Mouse (Mus musculus) embryonic facial prominence, embryonic 15.5 days (tissue): ENCODE data around the gene Hoxb3. TPM values are rescaled to one million over a fixed set of nuclear protein-coding genes. Genes with fewer than 3 reads are reported as not detected.
A peak's percentile ranks its signal among the peaks of the same experiment; 100 is the strongest.

Experiments used
- ATAC-seq: fragments of 200-750 bp; cut with Nextera tagmentation; 2 replicates; pipeline ENCODE4 v1.8.0; 2017; ENCODE audit warnings: low read depth, moderate TSS enrichment; ENCODE audit not compliant: insufficient number of reproducible peaks, low FRiP score, low TSS enrichment
- H3K27ac ChIP-seq: fragments of 300-500 bp; sonication (generic); replicated peaks from 2 replicates; pipeline ENCODE4 v1.5.1; 2015; ENCODE audit warnings: mild to moderate bottlenecking, inconsistent platforms
- H3K27me3 ChIP-seq: fragments of 300-500 bp; sonication (generic); 2 replicates; pipeline ENCODE4 v1.6.1; 2015; ENCODE audit warnings: inconsistent platforms
- H3K36me3 ChIP-seq: fragments of 300-500 bp; sonication (generic); 2 replicates; pipeline ENCODE4 v1.6.1; 2015; ENCODE audit warnings: mild to moderate bottlenecking, inconsistent platforms
- H3K4me1 ChIP-seq: fragments of 300-500 bp; sonication (generic); 2 replicates; pipeline ENCODE4 v1.6.1; 2015; ENCODE audit warnings: inconsistent platforms
- H3K4me2 ChIP-seq: fragments of 300-500 bp; sonication (generic); replicated peaks from 2 replicates; pipeline ENCODE4 v1.6.1; 2015; ENCODE audit warnings: mild to moderate bottlenecking, inconsistent platforms
- H3K4me3 ChIP-seq: fragments of 300-500 bp; sonication (generic); replicated peaks from 2 replicates; pipeline ENCODE4 v1.5.1; 2015; ENCODE audit warnings: mild to moderate bottlenecking, inconsistent platforms
- H3K9ac ChIP-seq: fragments of 300-500 bp; sonication (generic); 2 replicates; pipeline ENCODE4 v1.6.1; 2015; ENCODE audit warnings: inconsistent platforms
- H3K9me3 ChIP-seq: fragments of 300-500 bp; sonication (generic); replicated peaks from 2 replicates; pipeline ENCODE4 v1.6.1; 2016; ENCODE audit warnings: inconsistent platforms
- WGBS: fragments of 180-500 bp; shearing (Covaris S2); methylation state at CpG from one replicate; pipeline ENCODE4 v1.1.7; 2015; 5-methylcytosine and 5-hydroxymethylcytosine counted together
- polyA plus RNA-seq: library from polyadenylated mRNA; unstranded; fragments of >200 nt; fragmentation: Nextera tagmentation; extraction: Ambion mirVana; gene quantifications from 2 replicates; pipeline ENCODE4 v1.2.1, GENCODE M21; 2015

The Hoxb3 gene
- polyA plus RNA-seq, 1 experiment from 2014 or later = 0.07 TPM

DNA sequence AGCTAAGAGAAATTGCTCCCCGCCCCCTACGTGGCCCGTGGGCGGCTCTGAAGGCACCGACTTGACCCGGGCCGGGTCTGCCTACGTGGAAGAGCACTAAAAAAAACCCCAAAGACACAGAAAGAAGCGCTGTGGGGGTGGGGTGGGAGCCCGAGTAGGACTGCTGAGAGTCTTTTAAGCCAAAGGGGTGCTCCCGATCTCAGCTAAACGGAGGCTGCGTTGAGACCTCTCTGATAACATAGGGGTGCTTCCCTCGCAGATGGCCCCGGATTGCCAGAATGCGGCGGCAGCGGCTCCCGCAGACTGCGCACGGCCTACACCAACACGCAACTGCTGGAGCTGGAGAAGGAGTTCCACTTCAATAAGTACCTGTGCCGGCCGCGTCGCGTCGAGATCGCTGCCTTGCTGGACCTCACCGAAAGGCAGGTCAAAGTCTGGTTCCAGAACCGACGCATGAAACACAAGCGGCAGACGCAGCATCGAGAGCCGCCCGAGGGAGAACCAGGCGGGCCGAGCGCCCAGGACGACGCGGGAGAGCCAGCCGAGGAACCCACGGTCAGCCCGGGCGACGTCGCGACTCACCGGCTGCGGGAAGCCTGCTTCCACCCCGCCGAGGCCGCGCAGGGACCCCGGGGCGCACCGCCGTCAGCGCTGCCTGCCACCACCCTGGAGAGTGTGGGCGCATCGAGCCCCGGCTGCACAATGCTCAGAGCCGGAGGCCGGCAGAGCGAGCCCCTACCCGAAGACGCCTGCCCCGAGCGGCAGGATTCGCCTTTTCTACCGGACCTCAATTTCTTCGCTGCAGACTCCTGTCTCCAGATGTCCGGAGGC, 29.8 kb downstream of the Hoxb3 start:
- Histone ChIP-seq H3K4me2 (peak overlapping the region; percentile 32), H3K36me3 (no peaks in the 10 kb centered on the region), H3K4me3 (peak overlapping the region; percentile 28), H3K27ac (no peak overlapping the region), H3K27me3 (peaks cover 95% of the 10 kb centered on the region), H3K4me1 (peaks cover 15% of the 10 kb centered on the region; the same call in 1 of the 2 replicates), H3K9me3 (no peaks in the 10 kb centered on the region), H3K9ac (no peak overlapping the region; the same call in 1 of the 2 replicates)
- WGBS = under 1% methylated on average over 75 of the region's 75 CpGs
- no peak for ATAC-seq

DNA sequence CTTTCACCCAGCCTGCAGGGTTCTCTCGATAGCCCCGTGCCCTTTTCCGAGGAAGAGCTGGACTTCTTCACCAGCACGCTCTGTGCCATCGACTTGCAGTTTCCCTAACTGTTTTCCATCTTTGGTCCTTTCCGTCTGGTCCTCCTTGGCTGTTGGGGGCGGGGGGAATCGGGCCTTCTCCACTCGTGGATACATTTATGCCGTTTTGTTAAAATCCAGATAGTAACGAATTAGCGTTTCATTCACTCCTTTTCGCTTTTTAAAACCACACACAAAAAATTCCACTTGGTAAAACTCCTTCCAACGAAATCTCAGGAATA, 30.4 kb downstream of the Hoxb3 start:
- Histone ChIP-seq H3K9ac (no peak overlapping the region), H3K27me3 (peaks cover 94% of the 10 kb centered on the region), H3K4me3 (peak overlapping the region; percentile 28), H3K36me3 (no peaks in the 10 kb centered on the region), H3K4me2 (peak overlapping the region; percentile 32; the same call in 1 of the 2 replicates), H3K4me1 (peaks cover 15% of the 10 kb centered on the region; the same call in 1 of the 2 replicates), H3K27ac (no peak overlapping the region), H3K9me3 (no peaks in the 10 kb centered on the region)
- 1% methylated on average over 14 of the region's 14 CpGs for WGBS
- no peak for ATAC-seq

DNA sequence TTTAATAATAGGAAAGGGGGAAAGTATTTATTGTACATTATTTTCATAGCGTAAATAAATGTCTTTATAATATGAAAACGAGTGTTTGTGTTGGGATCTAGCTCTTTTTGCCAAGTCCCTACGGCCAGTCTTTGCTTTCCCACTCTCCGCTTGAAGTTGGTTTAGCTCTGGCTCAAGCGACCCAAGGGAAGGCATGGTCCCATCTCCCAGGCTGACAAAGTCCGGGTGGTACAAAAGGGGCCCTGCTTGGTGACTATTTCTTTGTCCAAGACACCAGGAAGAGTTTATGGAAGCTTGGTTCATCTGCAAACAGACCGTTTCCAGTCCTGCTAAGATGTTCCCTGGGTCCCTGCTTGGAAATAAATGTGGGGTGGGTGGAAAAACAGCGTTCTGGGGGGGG, 30.8 kb downstream of the Hoxb3 start:
- H3K27ac ChIP-seq = no peak overlapping the region
- no peaks in the 10 kb centered on the region for H3K36me3 ChIP-seq
- H3K4me3 ChIP-seq = 0 out of 2 replicates have a peak overlapping the region, but pooled peaks have one; percentile 2
- H3K4me1 ChIP-seq = peaks cover 15% of the 10 kb centered on the region; the same call in 1 of the 2 replicates
- ATAC-seq = no peak
- H3K4me2 ChIP-seq = 0 out of 2 replicates have a peak overlapping the region, but pooled peaks have one; percentile 6
- peaks cover 94% of the 10 kb centered on the region for H3K27me3 ChIP-seq
- WGBS = 10% methylated on average over 8 of the region's 8 CpGs
- no peaks in the 10 kb centered on the region for H3K9me3 ChIP-seq
- H3K9ac ChIP-seq = no peak overlapping the region

DNA sequence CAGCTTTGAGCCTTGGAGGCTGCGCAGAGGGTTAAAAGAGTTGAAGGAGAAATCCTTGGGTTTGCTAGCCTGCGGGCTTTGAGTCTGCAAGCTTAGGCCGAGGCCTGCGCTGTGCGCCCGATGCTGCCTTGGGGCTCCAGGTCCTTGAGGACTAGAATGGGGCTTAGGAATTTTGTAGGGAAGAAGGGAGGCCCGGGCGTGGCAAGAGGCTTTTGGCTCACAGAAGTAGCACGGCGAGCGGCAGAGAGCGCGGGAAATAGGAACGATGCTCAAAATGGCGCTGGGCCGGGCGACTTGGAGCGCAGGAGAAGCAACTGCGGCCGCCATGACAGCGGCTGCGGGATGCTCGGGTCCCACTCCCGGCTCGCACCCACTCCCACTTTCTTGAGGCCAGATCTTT, 31.2 kb downstream of the Hoxb3 start:
- H3K36me3 ChIP-seq = no peaks in the 10 kb centered on the region
- peaks cover 92% of the 10 kb centered on the region for H3K27me3 ChIP-seq
- peaks cover 15% of the 10 kb centered on the region; the same call in 1 of the 2 replicates for H3K4me1 ChIP-seq
- H3K9ac ChIP-seq = no peak overlapping the region
- H3K4me3 ChIP-seq = 0 out of 2 replicates have a peak overlapping the region, but pooled peaks have one; percentile 2
- no peaks in the 10 kb centered on the region for H3K9me3 ChIP-seq
- no peak overlapping the region for H3K27ac ChIP-seq
- H3K4me2 ChIP-seq = 0 out of 2 replicates have a peak overlapping the region, but pooled peaks have one; percentile 6
- 1% methylated on average over 25 of the region's 25 CpGs for WGBS
- ATAC-seq = no peak

DNA sequence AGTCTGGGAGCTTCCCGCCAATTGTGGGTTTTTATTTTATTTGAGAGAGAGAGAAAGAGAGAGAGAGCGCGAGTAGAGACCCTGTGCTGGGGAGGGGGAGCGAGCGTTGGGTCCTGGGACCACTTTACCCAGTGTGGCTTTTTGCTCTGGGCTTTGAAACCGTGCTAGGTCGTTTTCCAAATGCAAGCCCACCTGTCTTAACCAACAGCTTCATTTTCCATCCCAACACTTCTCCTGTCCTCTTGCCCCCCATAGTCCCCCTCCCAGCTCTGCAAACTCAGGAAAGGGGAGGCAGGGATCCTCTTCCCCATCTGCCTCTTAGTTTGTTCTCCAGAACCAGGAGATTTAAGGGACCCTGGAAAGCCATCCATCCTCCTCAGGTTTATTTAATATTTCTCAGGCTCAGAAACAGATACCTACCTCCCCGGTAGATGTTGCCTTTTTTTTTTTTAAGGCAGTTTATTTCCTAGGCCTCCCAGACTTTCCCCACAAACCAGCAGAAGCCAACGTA, 31.7 kb downstream of the Hoxb3 start:
- 5% methylated on average over 9 of the region's 9 CpGs for WGBS
- Histone ChIP-seq H3K27ac (no peak overlapping the region), H3K36me3 (no peaks in the 10 kb centered on the region), H3K4me3 (0 out of 2 replicates have a peak overlapping the region, but pooled peaks have one; percentile 2), H3K4me2 (no peak overlapping the region), H3K4me1 (peaks cover 15% of the 10 kb centered on the region; the same call in 1 of the 2 replicates), H3K9me3 (no peaks in the 10 kb centered on the region), H3K9ac (no peak overlapping the region), H3K27me3 (peaks cover 92% of the 10 kb centered on the region)
- ATAC-seq = no peak

DNA sequence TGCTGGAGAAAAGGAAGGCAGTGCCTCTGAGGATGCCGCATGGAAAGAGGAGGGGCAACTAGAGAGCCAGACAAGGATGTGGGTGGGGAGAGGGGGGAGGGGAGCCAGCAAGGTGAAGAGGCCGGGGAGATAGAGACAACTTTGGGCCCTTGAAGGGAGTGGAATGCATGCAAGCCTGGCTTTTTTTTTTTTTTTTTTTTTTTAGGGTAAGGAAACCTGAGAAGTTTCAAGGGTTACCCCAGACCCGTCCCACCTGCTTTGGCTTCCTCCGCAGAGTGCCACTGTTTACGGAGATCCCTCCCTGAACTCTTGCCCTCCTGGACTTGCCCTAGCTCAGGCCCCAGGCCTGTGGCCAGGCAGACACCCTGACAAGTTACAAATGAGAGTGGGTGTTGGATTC, 40.7 kb downstream of the Hoxb3 start:
- ATAC-seq = no peak
- WGBS = 7% methylated on average over 5 of the region's 5 CpGs
- Histone ChIP-seq H3K36me3 (no peaks in the 10 kb centered on the region), H3K4me3 (no peak overlapping the region), H3K27me3 (peaks cover 90% of the 10 kb centered on the region), H3K9me3 (no peaks in the 10 kb centered on the region), H3K4me2 (no peak overlapping the region), H3K9ac (no peak overlapping the region), H3K4me1 (peaks cover 4% of the 10 kb centered on the region; the same call in 1 of the 2 replicates), H3K27ac (no peak overlapping the region)

DNA sequence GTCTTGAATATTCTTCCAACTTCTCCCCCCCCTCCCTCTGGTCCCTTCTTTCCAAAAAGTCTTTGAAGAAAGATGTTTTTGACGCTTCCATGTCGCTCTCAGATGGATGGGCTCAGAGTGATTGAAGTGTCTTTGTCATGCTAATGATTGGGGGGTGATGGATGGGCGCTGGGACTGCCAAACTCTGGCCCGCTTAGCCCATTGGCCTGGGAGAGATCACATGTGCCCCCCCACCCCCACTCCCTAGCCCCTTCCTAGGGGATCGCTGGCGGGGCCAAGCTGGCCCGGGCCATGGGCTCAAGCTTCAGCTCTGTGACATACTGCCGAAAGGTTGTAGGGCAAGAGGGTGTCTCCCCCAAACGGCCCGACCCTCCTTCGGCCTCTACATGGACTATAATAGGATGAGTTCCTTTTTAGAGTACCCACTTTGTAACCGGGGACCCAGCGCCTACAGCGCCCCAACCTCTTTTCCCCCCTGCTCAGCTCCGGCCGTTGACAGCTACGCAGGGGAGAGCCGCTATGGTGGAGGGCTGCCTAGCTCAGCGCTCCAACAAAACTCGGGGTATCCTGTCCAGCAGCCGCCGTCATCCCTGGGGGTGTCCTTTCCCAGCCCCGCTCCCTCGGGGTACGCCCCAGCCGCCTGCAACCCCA, 42.4 kb downstream of the Hoxb3 start, which contains the start of gene Hoxb1:
Gene Hoxb1 (plus strand): TSS at position 312 of the 651 bp plus-strand sequence.
- Histone ChIP-seq H3K36me3 (no peaks in the 10 kb centered on the region), H3K9ac (no peak within 1 kb of the TSS), H3K9me3 (no peaks in the 10 kb centered on the region), H3K4me2 (no peak within 1 kb of the TSS), H3K27ac (no peak within 1 kb of the TSS), H3K4me1 (peaks cover 4% of the 10 kb centered on the region; the same call in 1 of the 2 replicates), H3K4me3 (no peak within 1 kb of the TSS), H3K27me3 (peaks cover 95% of the 10 kb centered on the region)
- ATAC-seq = no peak
- WGBS = 3% methylated on average over 26 of the region's 26 CpGs

DNA sequence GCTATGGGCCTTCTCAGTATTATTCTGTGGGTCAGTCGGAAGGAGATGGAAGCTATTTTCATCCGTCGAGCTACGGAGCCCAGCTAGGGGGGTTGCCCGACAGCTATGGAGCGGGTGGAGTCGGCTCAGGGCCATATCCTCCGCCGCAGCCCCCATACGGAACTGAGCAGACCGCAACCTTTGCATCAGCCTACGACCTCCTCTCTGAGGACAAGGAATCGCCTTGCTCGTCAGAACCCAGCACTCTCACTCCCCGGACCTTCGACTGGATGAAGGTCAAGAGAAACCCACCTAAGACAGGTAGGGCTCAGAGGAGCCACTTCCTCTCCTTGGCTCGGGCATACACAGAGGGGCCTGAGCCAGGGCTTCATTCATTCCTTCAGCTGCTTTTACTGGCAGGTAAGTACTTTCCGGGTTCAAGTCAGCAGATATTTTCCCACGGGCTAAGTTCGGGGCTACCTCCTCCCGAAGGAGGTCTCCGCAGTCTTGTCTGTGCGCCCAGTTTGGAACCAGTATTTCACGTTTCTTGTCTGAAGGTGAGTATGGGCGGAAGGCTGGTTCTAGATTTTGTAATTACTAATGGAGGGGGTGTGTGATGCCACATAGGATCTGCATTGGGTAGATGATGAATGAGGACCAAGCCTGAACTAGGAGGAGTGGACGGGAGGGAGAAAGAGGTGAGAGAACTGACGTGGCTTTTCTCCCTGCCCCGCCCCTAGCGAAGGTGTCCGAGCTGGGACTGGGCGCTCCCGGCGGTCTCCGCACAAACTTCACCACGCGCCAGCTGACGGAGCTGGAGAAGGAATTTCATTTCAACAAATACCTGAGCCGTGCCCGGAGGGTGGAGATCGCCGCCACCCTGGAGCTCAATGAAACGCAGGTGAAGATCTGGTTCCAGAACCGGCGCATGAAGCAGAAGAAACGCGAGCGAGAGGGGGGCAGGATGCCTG, 43.2 kb downstream of the Hoxb3 start:
- no peak overlapping the region for H3K27ac ChIP-seq
- no peak for ATAC-seq
- no peak overlapping the region for H3K4me3 ChIP-seq
- peaks cover 4% of the 10 kb centered on the region; the same call in 1 of the 2 replicates for H3K4me1 ChIP-seq
- H3K36me3 ChIP-seq = no peaks in the 10 kb centered on the region
- no peak overlapping the region for H3K9ac ChIP-seq
- no peaks in the 10 kb centered on the region for H3K9me3 ChIP-seq
- peaks cover 97% of the 10 kb centered on the region for H3K27me3 ChIP-seq
- H3K4me2 ChIP-seq = no peak overlapping the region
- 2% methylated on average over 47 of the region's 47 CpGs for WGBS

DNA sequence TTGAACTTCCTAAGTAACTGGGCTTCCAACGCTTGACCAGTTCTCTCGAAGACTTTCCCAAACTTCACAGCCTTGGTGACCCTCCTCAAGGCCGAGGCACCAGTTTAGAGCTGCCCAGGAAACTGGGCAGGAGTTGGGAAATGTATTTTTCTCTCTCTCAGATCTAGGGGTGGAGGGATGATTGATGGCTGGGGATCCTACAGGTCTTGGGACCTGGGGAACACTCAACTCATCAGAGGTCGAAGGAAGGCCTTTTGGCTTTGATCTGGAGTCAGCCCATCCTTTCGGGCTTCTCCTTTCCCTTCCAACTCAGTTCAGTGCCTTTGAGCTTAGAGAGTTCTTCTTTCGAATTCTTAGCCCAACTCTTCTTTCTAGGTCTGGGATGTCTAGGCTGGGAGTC, 44.0 kb downstream of the Hoxb3 start:
- Histone ChIP-seq H3K27me3 (peaks cover 97% of the 10 kb centered on the region), H3K36me3 (no peaks in the 10 kb centered on the region), H3K4me3 (no peak overlapping the region), H3K4me2 (no peak overlapping the region), H3K27ac (no peak overlapping the region), H3K9me3 (no peaks in the 10 kb centered on the region), H3K4me1 (peaks cover 4% of the 10 kb centered on the region; the same call in 1 of the 2 replicates), H3K9ac (no peak overlapping the region)
- WGBS = 17% methylated on average over 6 of the region's 6 CpGs
- ATAC-seq = no peak

DNA sequence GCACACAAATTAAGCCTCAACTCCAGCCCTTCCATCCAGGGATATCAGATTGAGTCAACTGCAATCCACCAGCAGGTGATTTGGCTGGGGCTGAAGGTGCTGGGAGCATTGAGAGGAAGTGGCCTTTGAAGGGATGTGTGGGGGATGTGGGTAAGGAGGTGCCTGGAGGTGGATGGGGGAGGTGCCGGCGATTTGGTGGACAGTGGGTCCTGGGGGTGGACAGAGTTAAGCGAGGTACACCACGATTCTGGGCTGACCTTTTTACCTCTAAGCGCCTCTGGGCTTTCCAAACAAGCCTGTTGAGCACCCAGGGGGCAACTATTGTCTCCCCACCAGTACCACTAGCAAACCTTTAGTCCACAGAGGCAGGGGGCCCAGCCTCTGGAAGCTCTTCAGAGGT, 45.6 kb downstream of the Hoxb3 start:
- no peaks in the 10 kb centered on the region for H3K36me3 ChIP-seq
- H3K4me3 ChIP-seq = no peak overlapping the region
- no peak for ATAC-seq
- 7% methylated on average over 5 of the region's 5 CpGs for WGBS
- H3K9ac ChIP-seq = no peak overlapping the region
- H3K27me3 ChIP-seq = peaks cover 98% of the 10 kb centered on the region
- no peak overlapping the region for H3K4me2 ChIP-seq
- no peak overlapping the region for H3K27ac ChIP-seq
- peaks cover 4% of the 10 kb centered on the region; the same call in 1 of the 2 replicates for H3K4me1 ChIP-seq
- H3K9me3 ChIP-seq = no peaks in the 10 kb centered on the region
